Mouse (Mus musculus) embryonic facial prominence, embryonic 10.5 days (tissue): ENCODE data around the gene Susd6. TPM values are rescaled to one million over a fixed set of nuclear protein-coding genes. Genes with fewer than 3 reads are reported as not detected.
A peak's percentile ranks its signal among the peaks of the same experiment; 100 is the strongest.

Source experiments
- DNase-seq: peaks from one replicate; pipeline ENCODE4 v3.0.0-alpha.2; 2017; ENCODE audit warnings: low spot score
- H3K27ac ChIP-seq: fragments of 300-500 bp; sonication (generic); replicated peaks from 2 replicates; pipeline ENCODE4 v1.5.1; 2016; ENCODE audit warnings: mild to moderate bottlenecking
- H3K27me3 ChIP-seq: fragments of 300-500 bp; sonication (generic); replicated peaks from 2 replicates; pipeline ENCODE4 v1.6.1; 2016; ENCODE audit warnings: low read depth, mild to moderate bottlenecking; ENCODE audit not compliant: poor library complexity, severe bottlenecking
- H3K36me3 ChIP-seq: fragments of 300-500 bp; sonication (generic); replicated peaks from 2 replicates; pipeline ENCODE4 v1.6.1; 2016; ENCODE audit warnings: mild to moderate bottlenecking, moderate library complexity
- H3K4me1 ChIP-seq: fragments of 300-500 bp; sonication (generic); 2 replicates; pipeline ENCODE4 v1.6.1; 2016
- H3K4me3 ChIP-seq: fragments of 300-500 bp; sonication (generic); 2 replicates; pipeline ENCODE4 v1.5.1; 2016; ENCODE audit warnings: mild to moderate bottlenecking, moderate library complexity
- H3K9me3 ChIP-seq: fragments of 300-500 bp; sonication (generic); 2 replicates; pipeline ENCODE4 v1.6.1; 2016; ENCODE audit warnings: mild to moderate bottlenecking
- WGBS: fragments of 180-500 bp; shearing (Covaris S2); methylation state at CpG from one replicate; pipeline ENCODE4 v1.1.7; 2016; 5-methylcytosine and 5-hydroxymethylcytosine counted together
- polyA plus RNA-seq: library from polyadenylated mRNA; unstranded; fragments of >200 nt; fragmentation: Nextera tagmentation; extraction: Ambion mirVana; gene quantifications from 2 replicates; pipeline ENCODE4 v1.2.1, GENCODE M21; 2016

Susd6 gene
- polyA plus RNA-seq, 1 experiment from 2014 or later, result 13.8 TPM

- H3K4me1 ChIP-seq, result no peaks in the 10 kb centered on the region
- H3K9me3 ChIP-seq, result no peaks in the 10 kb centered on the region
- H3K4me3 ChIP-seq, result no peak overlapping the region
- no peaks in the 10 kb centered on the region for H3K27me3 ChIP-seq
- H3K36me3 ChIP-seq, result peaks cover 7% of the 10 kb centered on the region
- no peak overlapping the region for H3K27ac ChIP-seq
- WGBS, result 92% methylated on average over 3 of the region's 3 CpGs
- no peak for DNase-seq
Observed at GRCm38 (mm10) chr12:80834156-80834900, 44.0 kb downstream of the Susd6 start.

DNA sequence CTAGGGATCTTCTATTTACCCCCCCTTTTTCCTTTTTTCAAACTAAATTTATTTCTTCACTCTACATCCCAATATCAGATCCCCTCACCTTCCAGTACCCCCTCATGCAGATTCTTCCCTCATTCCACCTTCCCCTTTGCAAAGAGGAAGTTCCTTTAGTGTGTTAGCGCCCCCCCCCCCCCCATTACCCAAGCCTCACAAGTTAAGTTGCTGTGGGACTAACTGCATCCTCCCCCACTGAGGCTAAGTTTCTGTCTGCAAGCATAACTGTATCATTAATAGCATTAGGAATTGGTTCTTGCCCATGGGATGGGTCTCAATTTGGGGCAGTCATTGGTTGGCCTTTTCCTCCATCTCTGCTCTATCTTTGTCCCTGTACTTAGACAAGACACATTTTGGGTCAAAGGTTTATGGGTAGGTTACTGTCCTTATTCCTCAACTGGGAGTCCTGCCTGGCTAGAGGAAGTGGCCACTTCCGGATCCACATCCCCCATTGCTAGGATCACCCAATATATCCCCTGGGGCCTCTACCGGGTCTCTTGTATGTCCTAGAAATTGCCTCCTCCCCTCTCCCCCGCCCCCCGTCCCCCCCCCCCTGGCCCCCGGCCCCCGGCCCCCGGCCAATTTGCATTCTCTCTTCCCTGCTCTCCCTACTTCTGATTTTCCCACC, 44.7 kb downstream of the Susd6 start:
- 77% methylated on average over 8 of the region's 8 CpGs for WGBS
- no peaks in the 10 kb centered on the region for H3K4me1 ChIP-seq
- peaks cover 7% of the 10 kb centered on the region; the same call in 1 of the 2 replicates for H3K36me3 ChIP-seq
- no peaks in the 10 kb centered on the region for H3K27me3 ChIP-seq
- no peaks in the 10 kb centered on the region for H3K9me3 ChIP-seq
- DNase-seq, result no peak
- no peak overlapping the region for H3K4me3 ChIP-seq
- no peak overlapping the region for H3K27ac ChIP-seq

DNA sequence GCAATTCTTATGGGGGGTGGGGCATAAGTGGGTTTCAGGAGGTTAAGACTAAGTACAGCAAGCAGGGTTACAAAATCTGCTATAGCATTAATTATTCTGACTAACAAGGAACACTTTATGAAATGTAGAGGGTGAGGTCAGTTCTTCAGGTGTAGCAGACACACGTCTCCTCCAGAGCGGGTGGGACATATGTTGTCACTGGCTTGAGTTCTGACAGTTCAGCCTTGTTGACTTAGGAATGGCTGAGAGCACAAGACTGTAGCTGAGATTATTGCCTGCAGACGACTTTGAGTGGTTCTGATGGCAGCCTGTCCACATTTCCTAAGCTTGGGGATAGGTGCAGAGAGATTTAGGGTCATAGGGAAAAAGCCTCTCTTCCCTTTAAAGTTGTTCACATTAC, 47.3 kb downstream of the Susd6 start:
- 68% methylated on average over 3 of the region's 3 CpGs for WGBS
- Histone ChIP-seq H3K9me3 (no peaks in the 10 kb centered on the region), H3K27me3 (no peaks in the 10 kb centered on the region), H3K36me3 (no peaks in the 10 kb centered on the region), H3K4me3 (no peak overlapping the region), H3K4me1 (no peaks in the 10 kb centered on the region), H3K27ac (no peak overlapping the region)
- DNase-seq, result no peak

DNA sequence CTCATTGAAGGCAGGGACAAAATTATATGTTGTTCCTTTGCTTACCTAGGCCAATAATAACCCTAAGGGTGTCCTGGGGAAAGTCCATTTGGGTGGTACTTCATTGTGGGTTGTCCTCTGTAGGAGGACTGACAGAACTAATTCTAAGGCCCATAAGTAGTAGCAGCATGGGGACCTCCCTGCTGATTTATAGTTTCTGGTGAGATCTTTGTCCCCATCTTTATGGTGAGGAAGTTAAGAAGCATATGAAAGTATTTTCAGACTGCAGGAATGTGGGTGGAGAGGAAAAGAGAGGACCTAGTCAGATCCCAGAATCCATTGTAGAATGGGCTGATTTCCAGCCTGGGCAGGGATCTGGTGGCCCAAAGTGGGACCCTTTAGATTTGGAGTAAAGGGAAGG, 48.0 kb downstream of the Susd6 start:
- Histone ChIP-seq H3K27me3 (no peaks in the 10 kb centered on the region), H3K9me3 (no peaks in the 10 kb centered on the region), H3K36me3 (no peaks in the 10 kb centered on the region), H3K4me3 (no peak overlapping the region), H3K4me1 (peaks cover 1% of the 10 kb centered on the region), H3K27ac (no peak overlapping the region)
- no peak for DNase-seq

DNA sequence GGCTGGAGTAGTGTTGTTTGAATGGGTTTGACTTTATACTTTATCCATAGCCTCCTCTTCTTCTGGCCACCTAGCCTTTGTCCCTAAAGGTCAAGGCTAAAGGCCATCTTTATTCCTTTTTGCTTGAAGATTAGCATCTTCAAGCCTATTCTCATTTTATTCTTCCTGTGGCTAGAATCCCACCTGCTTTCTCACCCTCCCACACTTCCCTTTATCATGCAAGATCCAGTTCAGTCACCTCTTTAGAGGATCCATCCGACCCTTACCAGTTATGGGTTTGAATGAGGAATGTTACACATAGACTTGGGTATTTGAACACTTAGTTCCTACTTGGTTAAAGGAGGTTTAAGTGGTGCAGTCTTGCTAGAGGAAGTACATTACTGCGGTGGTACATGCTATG, 48.5 kb downstream of the Susd6 start:
- H3K4me3 ChIP-seq, result no peak overlapping the region
- H3K27me3 ChIP-seq, result no peaks in the 10 kb centered on the region
- H3K27ac ChIP-seq, result no peak overlapping the region
- H3K9me3 ChIP-seq, result no peaks in the 10 kb centered on the region
- no peak for DNase-seq
- 82% methylated on average over 2 of the region's 2 CpGs for WGBS
- H3K4me1 ChIP-seq, result peaks cover 6% of the 10 kb centered on the region
- no peaks in the 10 kb centered on the region for H3K36me3 ChIP-seq

GRCm38 (mm10) chr12:80839631-80840030, 49.3 kb downstream of the Susd6 start:
- Histone ChIP-seq H3K4me3 (no peak overlapping the region), H3K4me1 (peaks cover 15% of the 10 kb centered on the region), H3K27me3 (no peaks in the 10 kb centered on the region), H3K9me3 (no peaks in the 10 kb centered on the region), H3K27ac (no peak overlapping the region), H3K36me3 (no peaks in the 10 kb centered on the region)
- DNase-seq, result no peak
- WGBS, result 86% methylated on average over 2 of the region's 2 CpGs

GRCm38 (mm10) chr12:80841618-80842017, 51.3 kb downstream of the Susd6 start:
- WGBS, result 92% methylated on average over 1 of the region's 1 CpGs
- Histone ChIP-seq H3K9me3 (no peaks in the 10 kb centered on the region), H3K27ac (no peak overlapping the region), H3K27me3 (no peaks in the 10 kb centered on the region), H3K4me3 (no peak overlapping the region), H3K36me3 (no peaks in the 10 kb centered on the region), H3K4me1 (peaks cover 22% of the 10 kb centered on the region)
- DNase-seq, result no peak

DNA sequence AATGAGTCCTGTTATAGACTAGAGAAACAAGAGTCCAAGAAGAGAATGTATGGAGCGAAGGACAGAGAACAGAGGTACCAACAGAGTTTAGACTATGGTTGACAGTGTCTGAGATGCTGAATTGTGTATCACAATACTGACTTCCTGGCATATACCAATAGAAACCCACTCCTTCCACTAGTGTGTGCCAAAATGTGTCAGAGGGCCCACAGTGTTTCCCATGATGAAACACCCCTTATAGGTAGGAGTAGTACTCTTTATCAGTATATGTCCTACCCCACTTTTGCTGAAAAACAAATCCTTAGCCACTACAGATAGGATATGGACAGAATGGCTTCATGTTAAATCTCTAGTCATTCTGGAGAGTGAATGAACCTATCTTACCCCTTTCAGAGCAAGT, 52.3 kb downstream of the Susd6 start:
- WGBS, result 92% methylated on average over 1 of the region's 1 CpGs
- Histone ChIP-seq H3K4me1 (peaks cover 32% of the 10 kb centered on the region), H3K27me3 (no peaks in the 10 kb centered on the region), H3K27ac (no peak overlapping the region), H3K4me3 (no peak overlapping the region), H3K36me3 (no peaks in the 10 kb centered on the region), H3K9me3 (no peaks in the 10 kb centered on the region)
- DNase-seq, result no peak

GRCm38 (mm10) chr12:80843236-80843635, 52.9 kb downstream of the Susd6 start:
- Histone ChIP-seq H3K27ac (no peak overlapping the region), H3K4me1 (peaks cover 32% of the 10 kb centered on the region), H3K4me3 (no peak overlapping the region), H3K36me3 (no peaks in the 10 kb centered on the region), H3K9me3 (no peaks in the 10 kb centered on the region), H3K27me3 (no peaks in the 10 kb centered on the region)
- DNase-seq, result no peak
- 79% methylated on average over 2 of the region's 2 CpGs for WGBS

DNA sequence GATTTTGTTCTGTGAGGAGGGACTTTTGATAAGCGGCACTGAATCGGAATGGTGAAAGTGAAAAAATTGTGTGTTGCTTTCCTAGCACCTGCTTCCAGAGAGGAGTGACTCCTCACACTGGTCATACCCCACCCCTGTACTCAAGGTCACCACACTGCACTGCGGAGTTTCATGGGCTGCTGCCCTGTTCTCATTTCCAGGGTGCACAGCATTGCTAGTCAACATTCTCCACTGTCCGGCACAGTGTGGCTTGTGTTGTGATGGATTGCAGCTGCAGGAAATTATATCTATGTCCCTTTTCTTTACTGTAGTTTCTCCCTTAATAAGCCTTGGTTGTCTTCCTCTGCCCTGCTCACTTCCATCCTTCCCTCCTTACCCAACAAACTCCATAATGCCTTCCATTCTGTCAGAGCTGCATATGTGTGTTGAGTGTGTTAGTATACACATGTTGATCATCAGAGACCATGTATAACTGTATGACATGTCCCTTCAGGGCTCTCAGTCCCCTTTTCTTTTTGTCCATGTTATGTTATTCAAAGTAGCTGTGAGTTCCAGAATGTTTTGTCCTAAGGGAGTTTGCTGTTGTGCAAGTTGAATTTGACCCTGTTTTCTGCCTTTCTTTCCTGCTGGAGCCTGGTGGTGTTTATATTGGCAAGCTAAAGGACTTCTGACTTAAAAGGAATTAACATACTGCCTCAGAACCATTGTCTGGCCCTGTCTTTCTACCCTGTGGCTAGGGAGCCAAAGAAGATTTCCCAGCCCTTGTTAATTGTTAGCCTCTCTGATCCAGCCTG, 53.5 kb downstream of the Susd6 start:
- no peaks in the 10 kb centered on the region for H3K36me3 ChIP-seq
- no peaks in the 10 kb centered on the region for H3K9me3 ChIP-seq
- no peak overlapping the region for H3K4me3 ChIP-seq
- WGBS, result 83% methylated on average over 4 of the region's 4 CpGs
- no peak for DNase-seq
- H3K27ac ChIP-seq, result no peak overlapping the region; the same call in 1 of the 2 replicates
- H3K27me3 ChIP-seq, result no peaks in the 10 kb centered on the region
- peaks cover 32% of the 10 kb centered on the region for H3K4me1 ChIP-seq

GRCm38 (mm10) chr12:80845901-80846300, 55.6 kb downstream of the Susd6 start:
- Histone ChIP-seq H3K9me3 (no peaks in the 10 kb centered on the region), H3K27me3 (no peaks in the 10 kb centered on the region), H3K4me3 (no peak overlapping the region), H3K4me1 (peaks cover 32% of the 10 kb centered on the region), H3K27ac (no peak overlapping the region), H3K36me3 (no peaks in the 10 kb centered on the region)
- WGBS, result 72% methylated on average over 1 of the region's 1 CpGs
- no peak for DNase-seq

DNA sequence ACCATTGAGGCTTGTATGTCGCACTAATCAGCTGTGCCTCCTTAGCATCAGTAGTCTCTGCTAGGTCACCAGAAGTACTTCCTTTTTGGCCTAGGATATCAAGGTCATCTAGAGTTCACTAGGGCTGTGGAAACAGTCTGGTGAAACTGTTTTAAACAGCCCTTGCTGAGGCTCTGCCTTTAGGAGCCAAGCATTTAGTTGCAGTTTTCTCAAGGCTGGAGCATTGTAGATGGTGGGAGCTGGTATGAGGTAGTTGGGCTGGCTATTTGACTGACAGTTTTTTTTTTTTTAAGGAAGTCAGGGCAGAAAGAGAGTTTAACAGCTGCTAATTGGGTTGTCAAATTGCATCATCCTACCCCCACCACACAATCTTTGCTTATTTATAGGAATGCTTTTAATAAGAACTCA, 56.6 kb downstream of the Susd6 start:
- 48% methylated on average over 1 of the region's 1 CpGs for WGBS
- DNase-seq, result no peak
- H3K36me3 ChIP-seq, result no peaks in the 10 kb centered on the region

More for the DNA sequence above, 56.6 kb downstream of the Susd6 start:
- Histone ChIP-seq H3K27me3 (no peaks in the 10 kb centered on the region), H3K4me1 (peaks cover 32% of the 10 kb centered on the region), H3K4me3 (no peak overlapping the region), H3K27ac (0 out of 2 replicates have a peak overlapping the region, but pooled peaks have one; percentile 2), H3K9me3 (no peaks in the 10 kb centered on the region)
